Mouse (Mus musculus) thymus, adult 2 months (tissue): ENCODE results near the gene Slc41a2.

Source experiments
- CTCF ChIP-seq: fragments of 200-500 bp; IDR thresholded peaks from 2 replicates; pipeline ENCODE4 v1.5.1; 2012; ENCODE audit warnings: mild to moderate bottlenecking, control low read depth, low read length, moderate library complexity, borderline replicate concordance; ENCODE audit not compliant: control insufficient read depth, poor library complexity, insufficient read depth; ENCODE audit errors: extremely low read depth
- POLR2A ChIP-seq: fragments of 200-500 bp; IDR thresholded peaks from 2 replicates; pipeline ENCODE4 v1.6.1; 2012; ENCODE audit warnings: mild to moderate bottlenecking, low read length, control low read depth, moderate library complexity; ENCODE audit not compliant: control insufficient read depth, poor library complexity, insufficient read depth; ENCODE audit errors: extremely low read depth

DNA sequence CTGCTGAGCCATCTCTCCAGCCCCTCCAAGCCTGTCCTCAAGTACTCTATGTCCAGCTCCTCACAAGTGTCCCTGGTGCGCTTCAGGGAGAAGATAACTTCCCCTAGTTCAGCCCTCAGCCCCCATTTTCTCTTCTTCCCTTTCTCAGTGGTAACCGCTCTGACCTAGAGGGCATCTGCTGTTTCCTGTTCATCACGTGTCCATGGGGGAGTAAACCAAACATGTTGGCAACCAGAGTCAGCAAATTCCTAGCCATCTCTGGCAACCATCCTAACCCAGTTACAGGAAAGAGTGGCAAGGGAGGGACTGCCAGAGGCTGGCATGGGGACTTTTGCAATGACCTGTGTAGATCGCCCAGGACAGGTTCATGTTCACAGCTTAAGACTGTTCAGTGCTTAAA, 36.0 kb downstream of the Slc41a2 start:
- TF ChIP-seq POLR2A = no peak
- no peak for TF ChIP-seq CTCF
